Mouse (Mus musculus) thymus, adult 18-20 months (tissue): ENCODE measurements around the gene Cradd.

Source experiments
- DNase-seq, 2 experiments: peaks; one replicate each; pipeline ENCODE4 v3.0.0; 2022; ENCODE audit warnings: mixed read lengths in 2 of 2

Gene Cradd

GRCm38 (mm10) chr10:95330375-95331363, 6.7 kb upstream of the Cradd start:
- DNase-seq: no peak

GRCm38 (mm10) chr10:95329884-95330283, 6.0 kb upstream of the Cradd start:
- DNase-seq: no peak

GRCm38 (mm10) chr10:95324278-95324631, 322 bp upstream of the Cradd start:
- DNase-seq: no peak

GRCm38 (mm10) chr10:95322076-95323070, 1.6 kb downstream of the Cradd start:
- DNase-seq: no peak

GRCm38 (mm10) chr10:95319001-95319400, 4.9 kb downstream of the Cradd start:
- DNase-seq: no peak

GRCm38 (mm10) chr10:95318392-95318708, 5.6 kb downstream of the Cradd start:
- DNase-seq: no peak

- no peak for DNase-seq
Measured at GRCm38 (mm10) chr10:95317581-95318391, 6.1 kb downstream of the Cradd start.

GRCm38 (mm10) chr10:95317091-95317490, 6.8 kb downstream of the Cradd start:
- no peak for DNase-seq

- no peak for DNase-seq
Measured at GRCm38 (mm10) chr10:95316675-95317074, 7.3 kb downstream of the Cradd start.

- DNase-seq: no peak
Measured at GRCm38 (mm10) chr10:95315801-95316474, 8.0 kb downstream of the Cradd start.

- DNase-seq: no peak
Measured at GRCm38 (mm10) chr10:95315321-95315720, 8.6 kb downstream of the Cradd start.

- DNase-seq: no peak
Measured at GRCm38 (mm10) chr10:95314019-95314418, 9.9 kb downstream of the Cradd start.

GRCm38 (mm10) chr10:95313524-95313923, 10.4 kb downstream of the Cradd start:
- DNase-seq: peak in 1 of 2 experiments; percentile 19

- no peak for DNase-seq
Measured at GRCm38 (mm10) chr10:95310688-95311441, 13.1 kb downstream of the Cradd start.

- DNase-seq: no peak
Measured at GRCm38 (mm10) chr10:95309412-95310322, 14.3 kb downstream of the Cradd start.

- DNase-seq: no peak
Measured at GRCm38 (mm10) chr10:95308991-95309390, 14.9 kb downstream of the Cradd start.

GRCm38 (mm10) chr10:95307916-95308315, 16.0 kb downstream of the Cradd start:
- DNase-seq: no peak

- DNase-seq: no peak
Measured at GRCm38 (mm10) chr10:95306824-95307552, 16.9 kb downstream of the Cradd start.

GRCm38 (mm10) chr10:95304240-95304639, 19.7 kb downstream of the Cradd start:
- no peak for DNase-seq
